Mouse (Mus musculus): ENCODE measurements around the gene Neb.

The Neb gene

GRCm38 (mm10) chr2:52374706-52375105, 3.6 kb downstream of the Neb start:
- no peak for DNase-seq (ENCODE audit: low read depth)

DNA sequence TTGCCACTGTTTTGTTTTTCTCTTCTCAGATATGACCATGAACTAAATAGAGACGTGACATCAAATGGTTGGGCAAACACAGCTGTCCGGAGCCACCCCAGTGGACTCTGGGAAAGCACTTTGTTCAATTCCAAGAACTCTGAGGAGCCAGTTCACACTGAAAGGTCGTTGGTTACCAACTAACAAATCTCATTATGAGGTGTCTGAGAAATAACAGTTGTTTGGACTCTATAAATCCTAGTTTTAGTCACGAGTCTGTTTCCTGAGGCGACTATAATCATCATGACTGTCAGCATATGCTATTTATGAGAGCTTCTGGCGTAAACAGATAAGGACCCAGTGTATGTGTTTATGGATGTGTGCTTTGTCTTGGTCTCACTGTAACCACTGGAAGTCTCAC, 5.8 kb downstream of the Neb start:
- no peak for DNase-seq (ENCODE audit: low read depth)

- no peak for DNase-seq (ENCODE audit: low read depth)
Observed at GRCm38 (mm10) chr2:52372080-52372479, 6.2 kb downstream of the Neb start.

GRCm38 (mm10) chr2:52371066-52371465, 7.2 kb downstream of the Neb start:
- DNase-seq (ENCODE audit: low read depth), result no peak

DNA sequence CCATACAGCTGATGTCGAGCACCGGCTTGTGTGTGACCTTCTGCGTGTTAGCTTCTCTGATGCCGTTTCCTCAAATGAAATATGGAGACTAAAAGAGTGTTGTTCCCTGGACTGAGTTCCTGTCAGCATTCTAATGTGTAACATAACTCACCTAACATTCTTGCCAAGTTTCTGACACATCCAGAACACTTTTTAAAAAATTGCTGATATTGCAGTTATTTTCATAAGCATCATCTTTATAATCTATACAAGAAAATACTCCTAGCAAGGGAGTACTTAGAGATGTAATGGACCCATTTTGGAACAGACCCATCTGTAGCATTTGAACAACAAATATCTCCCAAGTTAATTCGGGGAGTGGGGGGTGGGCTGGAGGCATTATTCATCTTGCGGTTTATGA, 8.7 kb downstream of the Neb start:
- no peak for DNase-seq (ENCODE audit: low read depth)

GRCm38 (mm10) chr2:52367665-52368064, 10.6 kb downstream of the Neb start:
- no peak for DNase-seq (ENCODE audit: low read depth)

- no peak for DNase-seq (ENCODE audit: low read depth)
Observed at GRCm38 (mm10) chr2:52367248-52367647, 11.0 kb downstream of the Neb start.

- DNase-seq (ENCODE audit: low read depth), result no peak
Observed at GRCm38 (mm10) chr2:52361086-52361485, 17.2 kb downstream of the Neb start.

DNA sequence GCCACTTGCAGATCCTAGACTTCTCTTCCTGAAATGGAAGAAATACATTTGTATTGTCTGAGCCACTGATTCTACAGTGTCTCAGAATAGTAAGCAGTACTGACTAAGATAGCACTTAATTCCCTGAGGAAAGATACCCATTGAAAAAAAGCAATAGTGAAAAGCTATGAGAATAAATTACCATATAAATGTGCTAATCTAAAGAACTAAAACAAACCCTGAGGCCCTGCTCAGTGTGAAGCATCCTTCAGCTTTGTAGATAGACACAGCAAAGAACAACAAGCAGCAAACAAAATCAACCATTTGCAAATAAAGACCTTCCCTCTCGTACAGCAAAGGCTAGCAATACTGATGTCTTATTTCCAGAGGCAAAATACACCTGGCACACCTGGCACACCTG, 18.6 kb downstream of the Neb start:
- no peak for DNase-seq (ENCODE audit: low read depth)

- DNase-seq (ENCODE audit: low read depth), result no peak
Observed at GRCm38 (mm10) chr2:52358156-52358555, 20.1 kb downstream of the Neb start.

DNA sequence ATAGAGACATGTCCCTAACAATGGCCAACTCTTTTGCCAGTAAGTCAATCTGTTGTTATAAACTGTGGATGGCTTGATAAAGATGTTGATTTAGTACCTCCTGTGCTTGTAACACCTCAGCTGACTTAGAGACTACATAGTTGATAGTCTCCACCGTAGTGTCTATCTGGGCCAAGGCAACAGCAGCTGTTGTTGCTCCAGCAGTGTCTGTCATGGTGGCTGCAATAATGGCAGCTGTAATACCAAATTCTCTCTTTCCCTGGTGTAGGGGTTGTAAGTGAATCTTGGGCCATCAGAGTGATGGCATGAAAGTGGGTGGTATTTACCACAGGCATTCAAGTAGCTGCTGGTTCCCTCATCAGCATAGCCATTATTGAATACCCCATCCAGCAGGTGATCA, 27.2 kb downstream of the Neb start:
- no peak for DNase-seq (ENCODE audit: low read depth)

GRCm38 (mm10) chr2:52340990-52341389, 37.3 kb downstream of the Neb start:
- no peak for DNase-seq (ENCODE audit: low read depth)

DNA sequence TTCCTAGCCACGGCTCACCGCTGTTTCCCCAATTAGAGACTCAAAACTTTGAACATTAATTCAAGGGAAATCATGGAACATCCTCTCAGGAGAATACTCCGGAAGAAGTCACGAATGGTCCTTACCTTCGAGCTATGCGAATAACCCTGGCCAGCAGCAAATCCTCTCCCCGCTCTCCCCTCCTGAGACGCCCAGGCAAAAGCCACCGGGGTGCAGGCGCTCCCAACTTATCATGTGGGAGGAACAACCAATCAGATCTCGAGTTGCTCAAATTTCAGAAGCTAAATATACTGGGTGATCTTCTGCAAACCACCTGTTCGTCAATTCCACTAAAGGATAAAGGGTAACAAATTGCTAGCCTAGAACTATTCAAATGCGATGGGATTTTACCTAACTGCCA, 42.7 kb downstream of the Neb start:
- DNase-seq (ENCODE audit: low read depth), result no peak

DNA sequence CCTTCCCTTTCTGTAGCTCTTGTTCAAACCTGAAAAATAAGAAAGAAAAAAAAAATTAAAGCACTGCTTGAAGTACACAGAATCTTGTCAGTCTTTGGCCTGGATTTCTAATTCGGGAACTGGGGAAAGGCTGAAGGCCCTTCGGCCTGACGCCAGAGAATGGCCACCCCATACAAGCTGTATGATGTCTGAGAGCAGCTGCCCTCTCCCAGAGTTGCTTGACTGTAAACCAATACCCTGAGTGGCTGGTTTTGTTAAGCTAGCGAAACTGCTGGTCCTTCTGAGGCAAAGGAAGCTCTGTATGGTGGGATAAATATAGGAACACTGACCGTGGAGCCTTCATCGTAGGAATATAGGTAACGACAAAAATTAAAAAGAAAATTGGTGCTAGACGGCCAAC, 43.2 kb downstream of the Neb start:
- no peak for DNase-seq (ENCODE audit: low read depth)

GRCm38 (mm10) chr2:52333535-52333934, 44.7 kb downstream of the Neb start:
- DNase-seq (ENCODE audit: low read depth), result no peak

- DNase-seq (ENCODE audit: low read depth), result no peak
Observed at GRCm38 (mm10) chr2:52331761-52332160, 46.5 kb downstream of the Neb start.

DNA sequence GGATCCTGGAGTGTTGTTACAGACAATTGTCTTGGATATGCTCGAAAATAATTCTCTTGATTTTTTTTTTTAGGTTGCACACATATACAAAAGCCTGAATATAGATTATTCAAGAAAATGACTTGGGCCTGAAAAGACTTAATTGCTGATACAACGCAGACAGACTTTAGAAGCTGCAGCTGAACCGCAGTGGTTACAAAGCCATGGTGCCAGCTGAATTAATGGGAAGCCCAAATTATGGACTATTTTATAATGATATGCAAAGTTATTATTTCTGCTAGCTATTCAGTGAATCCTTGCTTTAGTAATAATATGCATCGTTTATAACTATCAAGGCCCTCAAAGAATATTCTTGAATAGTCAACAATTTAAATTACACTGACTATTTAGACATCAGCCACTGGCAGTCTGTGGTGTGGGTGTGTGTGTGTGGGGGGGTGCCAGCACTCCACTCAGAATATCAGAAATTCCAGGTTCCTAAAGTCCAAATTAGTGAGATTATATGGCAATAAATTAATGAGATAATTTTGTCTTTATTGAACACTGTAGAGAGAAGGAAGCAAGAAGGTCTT, 50.9 kb downstream of the Neb start:
- DNase-seq (ENCODE audit: low read depth), result no peak

GRCm38 (mm10) chr2:52321866-52322265, 56.4 kb downstream of the Neb start:
- no peak for DNase-seq (ENCODE audit: low read depth)

DNA sequence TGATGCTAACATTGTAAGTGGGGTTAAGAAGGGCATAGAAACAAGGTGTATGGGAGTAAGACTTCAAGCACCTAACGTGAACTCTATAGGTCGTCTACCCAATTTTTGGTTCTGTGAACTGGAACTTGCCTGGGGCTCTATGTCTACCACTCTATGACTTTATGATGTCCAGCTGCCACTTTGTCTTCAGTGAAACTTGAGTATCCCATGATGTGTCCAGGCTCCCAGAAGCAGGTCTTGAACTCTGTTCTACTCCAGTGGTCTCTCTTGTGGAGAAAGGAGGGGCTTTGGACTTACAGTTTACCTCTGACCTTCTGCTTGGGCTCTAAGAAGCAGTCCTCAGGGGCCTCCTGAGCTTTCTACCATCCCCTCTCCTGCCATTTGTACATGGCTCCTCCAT, 58.1 kb downstream of the Neb start:
- DNase-seq (ENCODE audit: low read depth), result no peak

DNA sequence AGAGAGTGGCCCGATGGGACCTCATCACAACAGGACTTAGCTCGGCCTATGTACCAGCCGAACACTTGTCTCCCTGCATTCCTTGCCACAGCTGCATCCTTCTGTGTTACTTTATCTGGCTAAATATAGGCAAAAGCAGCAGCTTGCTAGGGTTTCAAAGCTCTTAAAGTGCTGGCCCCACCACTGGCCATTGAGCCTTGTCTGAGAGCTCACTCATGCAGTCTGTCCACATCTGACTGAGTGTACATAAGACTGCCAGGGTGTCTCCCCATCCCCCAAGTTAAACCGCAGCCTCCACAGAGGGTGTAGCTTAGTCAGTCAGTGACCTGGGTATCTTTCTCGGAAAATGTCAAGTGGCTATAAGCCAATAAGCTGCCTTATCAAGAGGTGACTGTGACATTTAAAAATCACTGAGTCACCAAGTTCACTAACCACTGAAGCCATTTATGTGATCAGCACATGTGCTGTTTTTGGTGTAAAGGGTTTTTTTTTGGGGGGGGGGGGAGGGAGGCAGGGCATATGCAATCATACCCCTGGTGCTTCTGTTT, 59.2 kb downstream of the Neb start:
- peak; percentile 45 for DNase-seq (ENCODE audit: low read depth)

DNA sequence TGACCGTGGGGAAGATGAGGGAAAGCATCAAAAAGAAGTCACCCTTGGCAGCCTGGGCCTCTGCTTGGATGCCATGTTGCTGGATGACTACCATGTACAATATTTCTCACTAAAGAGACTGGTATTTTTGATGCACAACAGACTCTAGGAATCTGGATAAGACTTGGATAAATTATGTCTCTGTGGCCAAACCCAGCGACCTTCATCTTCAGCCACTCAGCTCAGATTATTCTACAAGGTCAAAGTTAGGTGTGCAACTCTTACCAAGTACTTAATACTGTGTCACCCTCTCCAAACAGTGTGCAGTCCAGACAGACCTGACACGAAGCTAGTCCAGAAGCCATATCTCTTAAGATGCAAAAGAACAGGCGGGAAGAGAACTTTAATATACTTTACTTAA, 60.8 kb downstream of the Neb start:
- DNase-seq (ENCODE audit: low read depth), result no peak

- DNase-seq (ENCODE audit: low read depth), result peak; percentile 59
Observed at GRCm38 (mm10) chr2:52315737-52316136, 62.5 kb downstream of the Neb start.

GRCm38 (mm10) chr2:52314922-52315730, 63.1 kb downstream of the Neb start:
- DNase-seq (ENCODE audit: low read depth), result peak; percentile 69

- DNase-seq (ENCODE audit: low read depth), result peak; percentile 65
Observed at GRCm38 (mm10) chr2:52310757-52311156, 67.5 kb downstream of the Neb start.
